Mouse (Mus musculus) CD4-positive naive resting alpha-beta T cell, adult 76 days (primary cell): Measurements from ENCODE around the gene Adgrf1. TPM values are rescaled to one million over a fixed set of nuclear protein-coding genes. Genes with fewer than 3 reads are reported as not detected.

Experiments
- total RNA-seq: library from RNA; stranded (reverse); gene quantifications from one replicate; pipeline ENCODE4 v1.2.4, GENCODE M21; 2023

The Adgrf1 gene
- not detected for total RNA-seq

DNA sequence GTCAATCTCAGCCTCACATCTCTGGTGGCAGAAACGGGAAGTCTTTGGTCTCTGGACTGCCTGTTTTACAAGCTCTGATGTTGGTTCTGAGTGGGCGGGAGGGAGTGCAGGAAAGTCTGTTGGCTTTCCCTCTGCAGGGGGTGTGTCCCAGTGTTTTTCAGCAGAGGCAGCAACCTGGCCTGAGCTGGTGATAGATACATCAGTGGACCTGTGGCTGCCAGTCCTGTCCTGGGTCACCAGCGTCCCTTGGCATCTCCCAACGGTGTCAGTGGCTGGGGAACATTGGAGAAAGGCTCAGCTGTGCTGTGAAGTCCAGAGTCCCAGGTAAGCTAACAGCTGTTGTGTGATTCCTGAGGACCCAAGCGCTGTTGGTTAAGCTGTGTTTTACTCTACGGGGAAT is at the start of gene Adgrf1:
Gene Adgrf1 (plus strand): TSS at position 169 of the 400 bp plus-strand sequence.

DNA sequence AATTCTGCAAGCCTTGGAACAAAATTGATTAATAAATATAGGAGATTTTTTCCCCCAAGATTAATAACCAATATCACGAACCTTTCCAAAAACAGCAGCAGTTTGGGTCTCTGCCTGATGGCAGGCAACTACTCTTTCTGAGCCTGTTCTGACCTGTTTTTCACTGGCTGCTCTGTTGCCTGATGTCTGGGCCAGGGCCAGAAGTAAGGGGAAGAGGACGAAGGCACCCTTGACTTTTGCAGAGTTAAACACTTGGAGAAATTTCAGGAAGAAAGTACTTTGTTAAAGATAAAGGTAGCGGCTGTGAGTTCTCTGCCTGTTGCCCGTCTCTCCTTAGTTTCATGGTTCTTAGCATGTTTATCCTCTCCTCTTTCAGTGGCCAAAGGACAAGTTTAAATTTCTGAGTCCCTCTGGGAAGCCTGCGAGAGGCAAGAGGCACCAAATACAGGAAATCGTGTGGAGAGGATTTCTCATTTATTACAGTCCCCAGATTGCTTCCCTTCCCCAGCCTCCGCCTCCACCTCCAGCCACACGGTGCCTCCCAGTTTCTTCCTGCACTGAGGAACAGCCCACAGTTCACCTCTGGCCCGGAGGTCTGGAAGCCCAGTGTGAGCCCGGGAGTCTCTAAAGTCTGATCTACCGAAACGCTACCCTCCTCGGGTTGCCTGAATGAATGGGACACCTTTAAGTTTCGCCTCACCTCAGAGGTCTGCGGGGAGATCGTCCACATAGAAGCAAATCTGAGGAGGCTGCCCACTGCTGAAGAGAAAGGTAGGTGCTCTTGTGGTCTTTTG is 89.9 kb downstream of the Adgrf1 start, which contains the start of gene Adgrf5:
Gene Adgrf5 (plus strand): TSS at position 626 of the 794 bp plus-strand sequence.

Other genes starting within 250 kb of the Adgrf1 start
- 0.09 TPM for gene Adgrf5, start 90.1 kb downstream of the Adgrf1 start, total RNA-seq
- not detected for gene Mep1a, start 232.5 kb downstream of the Adgrf1 start, total RNA-seq